Mouse (Mus musculus) brain, embryonic 18.5 days (tissue): ENCODE results near the gene Naa30.
A peak's percentile ranks its signal among the peaks of the same experiment; 100 is the strongest.

Source experiments
- DNase-seq: peaks from one replicate; pipeline ENCODE4 v3.0.0-alpha.2; 2012; ENCODE audit warnings: low read depth, low spot score

Naa30 gene

GRCm38 (mm10) chr14:49226471-49226870 is 54.4 kb downstream of the Naa30 start:
- DNase-seq: no peak

- DNase-seq: no peak
These were observed 55.0 kb downstream of the Naa30 start for GRCm38 (mm10) chr14:49226986-49227385.

GRCm38 (mm10) chr14:49231845-49232244 is 59.8 kb downstream of the Naa30 start:
- no peak for DNase-seq

GRCm38 (mm10) chr14:49234788-49235515 is 62.9 kb downstream of the Naa30 start:
- no peak for DNase-seq

- peak; percentile 50 for DNase-seq
These were observed 66.2 kb downstream of the Naa30 start for GRCm38 (mm10) chr14:49238206-49238605.
